Mouse (Mus musculus) kidney, embryonic 15.5 days (tissue): ENCODE results near the gene Tbcd. TPM values are rescaled to one million over a fixed set of nuclear protein-coding genes. Genes with fewer than 3 reads are reported as not detected.
A peak's percentile ranks its signal among the peaks of the same experiment; 100 is the strongest.

Experiments used
- ATAC-seq: fragments of 200-750 bp; cut with Nextera tagmentation; replicated peaks from 2 replicates; pipeline ENCODE4 v1.8.0; 2017; ENCODE audit warnings: moderate TSS enrichment; ENCODE audit not compliant: low FRiP score
- H3K27ac ChIP-seq: fragments of 300-500 bp; sonication (generic); 2 replicates; pipeline ENCODE4 v1.5.1; 2015; ENCODE audit warnings: mild to moderate bottlenecking, inconsistent platforms
- H3K27me3 ChIP-seq: fragments of 300-500 bp; sonication (generic); 2 replicates; pipeline ENCODE4 v1.6.1; 2015; ENCODE audit warnings: inconsistent platforms
- H3K36me3 ChIP-seq: fragments of 300-500 bp; sonication (generic); 2 replicates; pipeline ENCODE4 v1.6.1; 2015; ENCODE audit warnings: inconsistent platforms
- H3K4me1 ChIP-seq: fragments of 300-500 bp; sonication (generic); 2 replicates; pipeline ENCODE4 v1.6.1; 2015; ENCODE audit warnings: inconsistent platforms
- H3K4me2 ChIP-seq: fragments of 300-500 bp; sonication (generic); 2 replicates; pipeline ENCODE4 v1.6.1; 2015; ENCODE audit warnings: moderate library complexity, mild to moderate bottlenecking, inconsistent platforms
- H3K4me3 ChIP-seq: fragments of 300-500 bp; sonication (generic); replicated peaks from 2 replicates; pipeline ENCODE4 v1.5.1; 2015; ENCODE audit warnings: mild to moderate bottlenecking, inconsistent platforms
- H3K9ac ChIP-seq: fragments of 300-500 bp; sonication (generic); 2 replicates; pipeline ENCODE4 v1.6.1; 2015; ENCODE audit warnings: mild to moderate bottlenecking, inconsistent platforms
- H3K9me3 ChIP-seq: fragments of 300-500 bp; sonication (generic); replicated peaks from 2 replicates; pipeline ENCODE4 v1.6.1; 2016; ENCODE audit warnings: inconsistent platforms
- WGBS: fragments of 180-500 bp; shearing (Covaris S2); methylation state at CpG from one replicate; pipeline ENCODE4 v1.1.7; 2015; ENCODE audit warnings: mixed read lengths; 5-methylcytosine and 5-hydroxymethylcytosine counted together
- polyA plus RNA-seq: library from polyadenylated mRNA; unstranded; fragments of >200 nt; fragmentation: Nextera tagmentation; extraction: Ambion mirVana; gene quantifications from 2 replicates; pipeline ENCODE4 v1.2.1, GENCODE M21; 2015

Gene Tbcd
- 33.9 and 37.4 TPM in 2 replicates for polyA plus RNA-seq

DNA sequence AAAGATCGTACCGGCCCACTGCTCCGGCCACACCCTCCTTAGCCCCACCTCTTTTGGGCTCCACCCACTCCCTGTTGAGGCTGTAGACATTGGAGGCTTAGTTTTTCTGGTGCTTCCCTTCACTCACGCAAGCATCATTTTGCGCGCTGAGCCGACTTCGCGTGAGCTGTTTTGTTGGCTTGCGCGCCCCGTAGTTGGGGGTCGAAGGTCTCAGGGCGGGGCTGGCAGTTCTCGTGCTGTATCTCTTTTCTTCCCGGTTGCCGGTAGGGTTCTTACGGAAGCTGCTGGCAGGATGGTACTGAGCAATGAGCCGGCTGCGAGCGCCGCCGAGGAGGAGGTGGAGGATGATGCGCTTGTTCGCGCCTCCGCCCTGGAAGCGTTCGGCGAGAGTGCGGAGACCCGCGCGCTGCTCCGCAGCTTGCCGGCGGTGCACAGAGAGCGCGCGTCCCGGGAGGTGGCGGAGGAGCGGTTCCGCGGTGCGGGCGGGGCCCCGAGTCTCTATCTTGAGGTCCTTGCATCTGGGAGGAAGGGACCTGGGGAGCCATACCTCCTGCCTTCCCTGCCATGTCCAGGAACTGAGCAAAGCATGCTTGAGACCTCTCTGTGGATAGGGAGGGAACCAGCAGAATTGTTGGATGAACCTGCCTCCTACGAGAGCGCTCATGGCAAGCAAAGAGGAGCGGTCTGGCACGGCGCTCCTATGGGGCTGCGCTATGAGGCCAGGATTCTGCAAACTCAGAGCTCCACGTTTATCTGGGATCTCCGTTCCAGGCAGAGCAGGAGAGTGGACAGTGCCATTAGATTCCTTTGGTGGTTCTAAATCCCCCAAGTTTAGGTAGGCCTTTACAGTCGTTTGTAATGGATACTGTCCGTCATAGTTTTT is at the start of gene Tbcd:
Gene Tbcd (plus strand): TSS at position 197 of the 883 bp plus-strand sequence.
- peaks cover 14% of the 10 kb centered on the region for H3K4me1 ChIP-seq
- ATAC-seq = peak; percentile 97
- H3K9ac ChIP-seq = peak within 1 kb of the TSS; percentile 56
- WGBS = under 1% methylated on average over 58 of the region's 58 CpGs
- no peaks in the 10 kb centered on the region for H3K27me3 ChIP-seq
- peak within 1 kb of the TSS; percentile 64 for H3K27ac ChIP-seq
- peak within 1 kb of the TSS; percentile 78 for H3K4me3 ChIP-seq
- H3K36me3 ChIP-seq = 0 out of 2 replicates have a peak, but pooled peaks cover 9% of the 10 kb centered on the region
- H3K4me2 ChIP-seq = peak within 1 kb of the TSS; percentile 70
- no peaks in the 10 kb centered on the region for H3K9me3 ChIP-seq

DNA sequence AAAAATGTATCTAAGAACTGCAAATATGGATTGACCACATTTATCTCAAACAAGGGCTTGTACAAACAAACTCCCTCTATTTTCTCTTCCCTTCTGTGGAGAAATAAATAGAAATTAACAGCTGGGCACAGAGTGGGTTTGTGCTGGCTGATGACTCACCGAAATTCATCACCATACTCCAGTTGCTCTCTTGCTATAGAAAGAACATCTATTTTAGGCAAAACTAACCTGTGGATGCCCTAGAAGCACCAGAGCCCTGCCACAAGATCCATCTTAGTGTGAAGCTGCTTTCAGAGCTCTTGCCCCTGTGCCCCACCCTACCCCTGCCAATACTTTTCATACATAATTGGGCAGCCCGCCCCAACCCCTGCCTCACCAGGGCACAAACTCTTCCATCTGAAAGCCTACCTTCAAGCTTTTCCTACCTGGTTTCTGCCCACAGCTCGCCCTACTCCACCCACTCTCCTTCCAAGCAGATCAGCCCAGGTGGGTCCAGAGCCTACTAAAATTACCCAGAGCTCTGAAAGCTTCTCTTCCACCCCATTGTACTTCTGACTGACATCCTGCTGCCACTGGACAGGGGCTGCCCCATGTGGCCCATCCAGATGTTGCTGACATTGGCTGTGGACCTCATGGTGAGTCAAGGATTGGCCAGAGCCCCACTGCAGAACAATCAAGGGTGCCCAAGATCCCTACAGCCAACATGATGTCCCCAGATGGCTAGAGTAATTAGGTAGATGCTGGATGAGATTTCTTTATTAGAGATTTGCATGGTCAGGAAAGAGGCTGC is 44.2 kb upstream of the Tbcd start:
- no peak for ATAC-seq
- Histone ChIP-seq H3K27ac (no peak overlapping the region), H3K4me1 (no peaks in the 10 kb centered on the region), H3K9ac (no peak overlapping the region), H3K9me3 (no peaks in the 10 kb centered on the region), H3K36me3 (no peaks in the 10 kb centered on the region), H3K27me3 (no peaks in the 10 kb centered on the region), H3K4me3 (no peak overlapping the region), H3K4me2 (no peak overlapping the region)
- WGBS = 79% methylated on average over 3 of the region's 3 CpGs

DNA sequence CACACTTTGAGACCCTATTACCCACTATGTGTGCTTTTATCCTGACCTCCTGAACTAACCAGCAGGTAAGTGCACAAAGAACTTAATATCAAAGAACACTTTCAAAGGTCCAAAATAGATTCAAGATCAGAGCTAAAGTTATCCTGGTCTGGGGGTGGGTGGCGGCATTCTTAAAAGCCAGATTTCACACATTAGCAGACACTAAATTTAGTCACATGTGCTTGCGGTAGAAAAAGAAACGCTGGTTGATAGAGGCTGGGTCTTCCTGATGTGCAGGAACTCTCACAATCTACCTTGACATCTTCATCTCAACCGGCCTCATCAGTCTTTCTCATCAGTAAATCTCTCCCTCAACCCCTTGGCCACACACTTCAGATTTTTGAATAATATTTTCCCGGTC is 37.0 kb upstream of the Tbcd start:
- Histone ChIP-seq H3K4me2 (no peak overlapping the region), H3K4me3 (no peak overlapping the region), H3K36me3 (no peaks in the 10 kb centered on the region), H3K9ac (no peak overlapping the region), H3K27me3 (no peaks in the 10 kb centered on the region), H3K4me1 (no peaks in the 10 kb centered on the region), H3K9me3 (no peaks in the 10 kb centered on the region), H3K27ac (no peak overlapping the region)
- ATAC-seq = no peak
- 82% methylated on average over 5 of the region's 5 CpGs for WGBS

DNA sequence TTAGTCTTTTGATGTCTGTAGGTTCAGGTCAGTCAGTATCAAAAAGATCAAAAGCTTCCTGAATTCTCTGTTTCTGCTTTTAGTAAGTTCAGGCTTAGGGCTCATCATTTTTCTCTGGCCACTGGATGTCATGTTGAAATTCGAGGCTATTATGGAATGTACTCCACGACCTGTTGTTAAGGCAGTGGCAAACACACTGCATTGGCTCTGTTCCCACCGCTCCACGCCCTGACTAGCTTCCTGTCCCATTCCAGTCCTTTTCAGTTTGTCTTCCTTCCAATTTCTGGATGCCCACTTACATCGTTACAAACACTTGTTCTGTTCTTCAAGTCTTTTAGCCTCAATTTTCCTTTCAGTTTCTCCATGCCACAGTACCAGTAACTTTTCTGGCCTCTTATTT is 36.4 kb upstream of the Tbcd start:
- 59% methylated on average over 5 of the region's 5 CpGs for WGBS
- Histone ChIP-seq H3K4me2 (no peak overlapping the region), H3K27me3 (no peaks in the 10 kb centered on the region), H3K36me3 (no peaks in the 10 kb centered on the region), H3K27ac (no peak overlapping the region), H3K9me3 (no peaks in the 10 kb centered on the region), H3K9ac (no peak overlapping the region), H3K4me3 (no peak overlapping the region), H3K4me1 (peaks cover under 1% of the 10 kb centered on the region; the same call in 1 of the 2 replicates)
- no peak for ATAC-seq

DNA sequence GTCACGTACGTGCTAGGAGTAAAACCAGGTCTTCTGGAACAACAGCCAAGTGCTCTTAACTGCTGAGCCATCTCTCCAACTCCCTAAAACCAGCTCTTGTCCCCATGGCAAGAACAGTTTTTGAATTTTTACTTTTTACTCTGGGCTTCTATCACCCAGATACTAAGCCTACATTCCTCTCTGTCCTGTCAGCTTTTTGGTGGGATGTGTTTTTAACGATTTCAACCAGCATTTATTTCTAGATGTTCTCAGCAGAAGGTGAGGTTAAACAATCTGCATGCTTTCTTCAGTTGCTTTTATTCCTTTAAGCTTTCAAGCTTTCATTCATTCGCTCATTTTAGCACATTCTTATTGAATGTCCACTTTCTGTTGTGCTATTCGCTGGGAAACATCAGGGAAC is 33.8 kb upstream of the Tbcd start:
- Histone ChIP-seq H3K4me3 (no peak overlapping the region), H3K4me2 (no peak overlapping the region), H3K27me3 (no peaks in the 10 kb centered on the region), H3K4me1 (peaks cover 13% of the 10 kb centered on the region), H3K36me3 (no peaks in the 10 kb centered on the region), H3K27ac (no peak overlapping the region), H3K9me3 (no peaks in the 10 kb centered on the region), H3K9ac (no peak overlapping the region)
- WGBS = 86% methylated on average over 5 of the region's 5 CpGs
- no peak for ATAC-seq

DNA sequence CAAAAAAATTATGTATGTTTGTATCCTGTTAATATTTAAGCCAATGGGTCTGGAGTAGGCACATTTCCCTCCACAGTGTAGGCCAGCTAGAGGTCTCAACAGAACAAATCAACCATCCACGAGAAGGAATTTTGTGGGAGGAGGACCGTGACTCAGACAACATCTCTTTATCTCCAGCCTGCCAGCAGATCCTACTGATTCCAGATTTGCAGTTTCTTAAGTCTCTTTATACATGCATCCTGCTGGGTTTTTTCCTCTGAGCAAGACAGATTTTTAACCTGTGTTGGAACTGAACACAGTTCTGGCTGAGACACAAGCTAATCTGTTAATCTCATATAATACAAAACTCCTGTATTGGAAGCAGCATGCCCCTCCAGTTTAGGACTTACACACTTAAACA is 32.8 kb upstream of the Tbcd start:
- ATAC-seq = no peak
- 41% methylated on average over 2 of the region's 2 CpGs for WGBS
- Histone ChIP-seq H3K9ac (no peak overlapping the region), H3K27me3 (no peaks in the 10 kb centered on the region), H3K36me3 (no peaks in the 10 kb centered on the region), H3K9me3 (no peaks in the 10 kb centered on the region), H3K4me1 (peaks cover 13% of the 10 kb centered on the region), H3K27ac (no peak overlapping the region), H3K4me3 (no peak overlapping the region), H3K4me2 (no peak overlapping the region)

DNA sequence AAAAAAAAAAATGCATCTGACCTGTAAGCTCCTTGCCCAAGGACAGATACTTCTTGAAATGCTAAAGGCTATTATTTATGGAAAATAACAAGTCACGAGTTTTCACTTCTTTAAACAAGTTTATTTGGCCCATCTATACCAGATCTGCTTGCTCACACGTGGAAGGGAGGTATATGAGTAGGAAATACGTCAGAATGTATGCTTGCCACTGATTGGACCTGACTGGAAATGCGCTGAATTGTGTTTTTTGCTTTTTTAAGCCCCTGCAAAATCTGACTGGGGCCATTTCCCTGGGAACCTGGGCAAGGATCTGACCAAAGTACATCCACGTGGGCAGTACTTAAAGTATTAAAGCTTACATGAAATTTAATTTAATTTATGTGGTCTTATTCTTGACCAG is 31.4 kb upstream of the Tbcd start:
- H3K27ac ChIP-seq = peak overlapping the region; percentile 92; the same call in 1 of the 2 replicates

DNA sequence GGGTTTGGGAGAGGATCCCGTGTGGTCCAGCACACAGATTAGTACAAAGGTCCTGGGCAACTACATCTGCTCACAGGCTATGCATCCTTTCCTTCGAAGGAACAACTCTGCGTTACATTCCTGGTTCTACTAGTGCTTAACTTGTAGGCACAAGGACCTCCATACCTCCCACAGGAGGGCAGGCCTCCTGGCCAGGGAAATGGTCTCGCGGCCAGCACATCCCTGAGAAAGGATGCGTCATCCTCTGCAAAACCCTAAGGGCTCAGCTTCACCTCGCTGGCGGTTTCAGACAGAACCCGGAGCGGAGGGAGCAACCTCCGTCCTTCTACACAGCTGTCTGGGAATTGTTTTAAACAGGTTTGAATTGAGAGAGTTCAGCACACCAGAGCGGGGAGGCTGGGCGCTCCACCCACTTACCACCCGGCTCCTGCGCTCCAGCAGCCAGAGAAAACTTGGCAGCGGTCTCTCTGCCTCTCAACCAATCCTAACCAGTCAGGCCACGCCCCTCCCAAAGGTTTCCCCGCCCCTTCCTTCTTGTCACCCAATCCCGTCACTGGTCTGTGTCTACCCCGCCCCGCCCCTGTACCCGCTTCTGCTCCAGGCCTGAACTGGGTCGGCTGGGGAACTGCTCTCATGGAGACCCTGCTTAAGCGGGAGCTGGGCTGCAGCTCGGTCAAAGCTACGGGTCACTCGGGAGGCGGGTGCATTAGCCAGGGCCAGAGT is 30.8 kb upstream of the Tbcd start, which contains the start of gene Fn3krp:
Gene Fn3krp (plus strand): TSS at position 572 of the 723 bp plus-strand sequence.
- Histone ChIP-seq H3K4me1 (peaks cover 13% of the 10 kb centered on the region), H3K36me3 (no peaks in the 10 kb centered on the region), H3K4me2 (peak within 1 kb of the TSS; percentile 87), H3K27me3 (no peaks in the 10 kb centered on the region), H3K4me3 (peak within 1 kb of the TSS; percentile 84), H3K27ac (peak within 1 kb of the TSS; percentile 92), H3K9ac (peak within 1 kb of the TSS; percentile 79), H3K9me3 (no peaks in the 10 kb centered on the region)
- WGBS = 2% methylated on average over 28 of the region's 28 CpGs
- peak; percentile 100 for ATAC-seq

More for the DNA sequence above, 31.4 kb upstream of the Tbcd start:
- no peaks in the 10 kb centered on the region for H3K36me3 ChIP-seq
- H3K4me1 ChIP-seq = peaks cover 13% of the 10 kb centered on the region
- H3K4me3 ChIP-seq = peak overlapping the region; percentile 84
- no peak for ATAC-seq
- H3K9me3 ChIP-seq = no peaks in the 10 kb centered on the region
- no peaks in the 10 kb centered on the region for H3K27me3 ChIP-seq
- H3K4me2 ChIP-seq = peak overlapping the region; percentile 87
- WGBS = 52% methylated on average over 5 of the region's 5 CpGs
- no peak overlapping the region for H3K9ac ChIP-seq

DNA sequence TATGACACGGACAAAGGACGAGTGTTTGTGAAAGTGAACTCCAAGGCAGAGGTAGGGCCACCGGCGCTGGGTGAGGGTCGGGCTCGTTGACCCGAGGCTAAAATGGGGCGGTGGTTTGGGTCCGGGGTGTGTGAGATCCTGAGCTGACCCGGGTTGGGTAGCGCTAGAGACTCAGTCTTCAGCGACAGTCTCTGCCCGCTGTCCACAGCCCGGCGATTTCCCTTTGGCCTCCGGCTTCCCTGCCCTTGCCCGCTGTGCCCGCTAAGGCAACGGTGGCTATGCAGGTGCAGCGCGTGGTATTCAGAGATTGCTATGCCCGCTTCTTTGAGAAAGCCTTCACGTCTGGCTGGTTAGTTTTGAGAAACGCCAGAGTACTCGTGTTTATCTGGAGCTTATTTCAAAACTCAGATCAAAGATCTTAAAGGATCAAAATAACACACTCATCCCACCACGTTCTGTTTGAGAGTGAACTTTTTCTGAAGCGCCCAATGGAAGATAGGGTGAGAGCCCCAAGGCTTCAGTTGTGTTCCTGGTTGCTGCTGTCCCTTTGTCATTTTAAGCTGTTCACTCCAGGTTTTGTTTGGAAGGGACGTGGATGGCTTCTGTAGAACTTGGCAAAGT is 30.1 kb upstream of the Tbcd start:
- Histone ChIP-seq H3K27me3 (no peaks in the 10 kb centered on the region), H3K4me2 (peak overlapping the region; percentile 87), H3K4me3 (peak overlapping the region; percentile 84), H3K27ac (peak overlapping the region; percentile 87), H3K9me3 (no peaks in the 10 kb centered on the region), H3K9ac (peak overlapping the region; percentile 79), H3K36me3 (no peaks in the 10 kb centered on the region), H3K4me1 (peaks cover 13% of the 10 kb centered on the region)
- WGBS = under 1% methylated on average over 28 of the region's 28 CpGs
- ATAC-seq = peak; percentile 80

DNA sequence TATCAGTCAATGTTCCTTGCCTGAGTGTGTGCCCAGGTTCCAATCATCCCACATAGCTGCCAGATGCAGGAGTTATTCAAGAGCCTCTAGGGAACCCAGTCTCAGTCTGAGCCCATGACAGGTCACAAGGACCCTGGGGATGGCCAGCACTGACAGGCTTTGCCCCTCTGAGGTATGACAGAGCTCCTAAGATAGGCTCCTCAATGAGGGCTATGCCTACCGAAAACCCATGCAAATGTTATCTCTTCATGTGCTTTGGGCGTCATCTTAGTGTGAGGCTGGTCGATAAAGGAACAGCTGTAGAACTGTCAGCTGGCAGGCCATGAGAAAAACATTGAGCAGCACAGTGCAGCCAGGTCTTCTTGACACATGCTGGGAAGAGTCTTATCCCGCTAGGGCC is 18.4 kb upstream of the Tbcd start:
- WGBS = 87% methylated on average over 4 of the region's 4 CpGs
- Histone ChIP-seq H3K9ac (no peak overlapping the region), H3K9me3 (no peaks in the 10 kb centered on the region), H3K4me2 (no peak overlapping the region), H3K36me3 (peaks cover 24% of the 10 kb centered on the region), H3K27ac (no peak overlapping the region), H3K27me3 (no peaks in the 10 kb centered on the region), H3K4me3 (no peak overlapping the region), H3K4me1 (peaks cover 14% of the 10 kb centered on the region)
- peak; percentile 59; the same call in 1 of the 2 replicates for ATAC-seq
